Mouse (Mus musculus): ENCODE results near the gene Rspo1.

DNA sequence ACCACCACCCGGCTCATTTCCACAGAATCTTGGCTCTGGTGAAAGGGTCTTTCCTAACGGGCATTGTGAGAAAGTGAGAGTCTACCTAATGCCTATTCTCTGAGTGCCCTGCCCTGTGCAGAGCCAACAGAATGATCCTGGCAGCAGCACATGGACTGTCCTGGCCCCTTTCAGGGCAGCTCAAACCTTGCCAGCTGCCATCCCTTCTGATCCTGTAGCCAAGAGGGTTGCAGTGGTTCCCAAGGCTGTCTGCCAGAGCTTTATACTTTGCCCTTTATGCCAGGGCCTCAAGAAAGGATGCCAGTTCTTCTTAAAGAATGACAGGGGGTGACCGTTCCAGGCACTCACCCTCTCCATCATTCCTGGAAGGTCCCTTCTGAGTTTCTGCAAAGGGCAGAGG, 36.7 kb upstream of the Rspo1 start:
- TF ChIP-seq POLR2A (IDR thresholded peaks at IDR 0.05; ENCODE audit: insufficient read depth, low read depth, low read length), result no peak
- TF ChIP-seq CTCF (IDR thresholded peaks at IDR 0.05; ENCODE audit: insufficient read depth, low read depth, low read length), result no peak
